Mouse (Mus musculus): ENCODE data around the gene Ccdc160.

DNA sequence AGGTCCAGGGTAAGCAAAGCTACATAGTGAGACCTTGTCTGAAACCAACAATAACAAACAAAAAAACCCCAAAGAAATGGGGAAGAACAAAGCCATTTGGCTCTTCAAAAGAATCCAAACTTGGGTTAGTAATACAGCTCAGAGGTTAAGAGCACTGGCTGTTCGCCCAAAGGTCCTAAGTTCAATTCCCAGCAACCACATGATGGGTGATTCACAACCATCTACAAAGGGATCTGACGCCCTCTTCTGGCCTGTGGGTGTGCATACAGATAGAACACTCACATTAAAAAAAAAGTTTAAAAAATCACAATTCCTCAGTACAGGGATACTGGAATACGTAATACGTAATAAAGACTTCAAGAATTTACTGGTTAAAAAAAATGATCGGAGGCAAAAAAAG, 13.3 kb upstream of the Ccdc160 start:
- TF ChIP-seq POLR2A (IDR thresholded peaks at IDR 0.05; ENCODE audit: insufficient read depth, low read length): no peak
- peak; percentile 3 for TF ChIP-seq CTCF (IDR thresholded peaks at IDR 0.05; ENCODE audit: low read depth, low read length)
